Mouse (Mus musculus): ENCODE measurements at regions not wholly inside any gene's neighbourhood (a gene's known extent, or its start where the extent isn't known, plus 50 kb on each side); places are given as distances from the start of the nearest gene placed in this dataset.

DNA sequence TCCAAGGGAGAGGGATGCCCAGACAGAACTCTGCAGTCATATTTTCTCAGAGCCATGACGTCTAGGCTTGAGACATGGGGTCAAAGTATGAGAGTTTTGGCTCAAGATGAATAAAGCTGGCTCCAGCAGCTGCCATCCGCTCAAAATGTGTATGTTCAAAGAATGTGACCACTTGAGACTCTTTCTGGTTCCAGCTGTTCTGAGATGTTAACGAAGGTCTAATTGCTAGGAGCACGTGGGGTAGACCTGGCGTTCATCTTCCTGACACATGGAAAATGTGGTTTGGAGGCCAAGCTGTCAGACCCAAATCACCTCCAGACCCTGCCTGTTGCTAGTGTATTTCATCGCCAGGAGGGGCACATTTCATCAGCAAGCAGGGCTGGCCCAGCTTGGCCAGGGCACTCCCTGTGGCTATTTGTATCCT, 58.9 kb upstream of the Ankrd1 start:
- no peak for DNase-seq (ENCODE audit: low read depth, low spot score)

- no peak for DNase-seq (ENCODE audit: low read depth, low spot score)
Measured at GRCm38 (mm10) chr19:36180329-36180728, 60.4 kb upstream of the Ankrd1 start.

DNA sequence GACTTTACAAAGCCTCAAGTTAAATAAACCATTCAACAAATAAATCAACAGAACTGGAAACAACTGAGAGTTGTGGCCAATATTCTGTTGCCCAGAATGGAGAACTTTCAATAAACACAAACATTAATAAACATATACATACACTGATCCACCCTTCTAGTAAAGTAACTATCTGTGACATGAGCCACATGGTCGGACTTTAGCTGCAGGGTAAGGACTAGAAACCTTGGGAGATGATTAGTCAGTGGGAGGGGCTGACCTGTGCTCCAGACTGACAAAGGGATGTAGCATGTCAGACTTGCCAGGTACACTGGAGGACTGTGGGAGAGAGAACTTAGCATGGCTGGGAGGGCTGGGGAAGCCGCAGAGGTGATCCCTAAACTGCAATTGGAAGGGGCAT, 61.6 kb upstream of the Ankrd1 start:
- no peak for DNase-seq (ENCODE audit: low read depth, low spot score)

DNA sequence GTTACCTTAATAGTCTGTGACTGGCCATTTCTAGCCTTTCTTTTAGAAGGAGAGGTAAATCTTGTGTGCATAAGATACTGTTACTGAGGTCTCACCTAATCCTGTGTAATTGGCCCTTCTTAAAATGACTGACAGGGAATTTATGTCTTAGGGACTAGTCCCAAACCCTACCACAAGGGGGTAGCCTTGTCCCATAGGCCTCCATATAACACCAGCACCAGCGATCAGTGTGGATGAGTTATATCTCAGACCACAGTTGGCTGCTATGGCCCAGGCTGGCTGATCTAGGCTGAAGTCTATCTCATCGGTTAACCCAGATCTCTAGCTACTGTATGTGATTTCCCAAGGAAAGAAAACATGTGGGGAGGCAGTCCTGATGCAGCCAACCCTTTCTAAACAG, 63.2 kb upstream of the Ankrd1 start:
- peak; percentile 80 for DNase-seq (ENCODE audit: low read depth, low spot score)

DNA sequence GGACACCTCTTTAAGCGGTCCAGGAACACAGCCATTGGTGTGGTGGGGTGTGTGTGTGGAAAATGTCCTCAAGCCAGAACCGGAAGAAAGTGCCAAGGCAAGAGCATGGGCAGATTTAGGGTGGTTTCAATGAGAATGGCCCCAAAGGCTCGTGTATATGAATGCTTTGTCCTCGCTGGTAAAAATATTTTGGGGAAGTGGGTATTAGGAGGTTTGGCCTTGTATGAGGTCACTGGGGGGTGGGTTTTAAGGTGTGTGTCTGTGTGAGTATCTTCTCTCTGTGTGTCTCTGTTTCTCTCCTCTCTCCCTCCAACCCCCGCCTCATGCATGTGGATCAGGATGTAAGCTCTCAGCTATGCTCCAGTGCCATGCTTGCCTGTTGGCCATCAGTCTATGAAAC, 69.8 kb upstream of the Ankrd1 start:
- no peak for DNase-seq (ENCODE audit: low read depth, low spot score)

- no peak for DNase-seq (ENCODE audit: low read depth, low spot score)
Measured at GRCm38 (mm10) chr19:36191641-36192040, 71.7 kb upstream of the Ankrd1 start.

DNA sequence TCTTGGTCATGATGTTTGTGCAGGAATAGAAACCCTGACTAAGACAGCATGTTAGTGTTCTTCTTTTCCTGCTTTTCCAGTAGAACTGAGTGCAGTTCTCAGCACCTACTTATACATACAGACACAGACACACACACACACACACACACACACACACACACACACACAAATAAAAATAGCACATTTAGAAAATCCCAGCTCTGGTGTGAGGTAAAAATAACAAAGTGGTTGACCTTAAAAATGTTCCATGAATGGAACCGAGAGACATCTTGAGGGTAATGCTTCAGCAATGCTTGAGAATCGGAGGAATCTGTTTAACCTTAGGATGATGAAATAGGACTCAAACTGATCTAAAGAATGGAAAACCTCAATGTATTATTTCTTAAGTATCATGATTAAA, 84.4 kb upstream of the Ankrd1 start:
- DNase-seq (ENCODE audit: low read depth, low spot score) = no peak

GRCm38 (mm10) chr19:36204965-36205718, 85.2 kb upstream of the Ankrd1 start:
- DNase-seq (ENCODE audit: low read depth, low spot score) = no peak

DNA sequence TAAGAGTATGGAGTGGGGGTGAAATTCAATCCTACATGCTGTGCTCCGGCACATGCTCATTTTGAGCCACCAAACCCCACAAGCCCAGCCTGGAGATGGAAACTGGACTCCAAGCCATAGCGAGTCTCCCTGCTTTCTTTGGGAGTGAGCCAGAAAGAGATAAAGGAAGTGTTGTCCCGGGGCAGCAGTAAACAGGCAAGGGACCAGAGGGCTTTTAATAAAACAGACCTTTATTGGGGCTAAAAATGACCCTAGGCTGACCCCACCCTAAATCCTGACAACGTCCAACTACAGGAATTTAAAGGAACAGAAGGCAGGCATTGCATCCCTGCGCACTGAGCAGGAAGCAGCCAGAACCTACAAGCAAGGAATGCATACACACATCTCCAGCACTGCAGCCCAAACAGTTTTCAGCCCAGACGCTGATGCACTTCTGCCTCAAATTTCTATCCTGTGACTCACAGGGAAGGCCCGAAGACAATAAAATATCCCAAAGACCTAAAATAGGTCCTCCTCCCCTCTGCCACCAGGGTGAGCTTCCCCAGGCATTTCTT, 87.9 kb upstream of the Ankrd1 start:
- no peak for DNase-seq (ENCODE audit: low read depth, low spot score)

DNA sequence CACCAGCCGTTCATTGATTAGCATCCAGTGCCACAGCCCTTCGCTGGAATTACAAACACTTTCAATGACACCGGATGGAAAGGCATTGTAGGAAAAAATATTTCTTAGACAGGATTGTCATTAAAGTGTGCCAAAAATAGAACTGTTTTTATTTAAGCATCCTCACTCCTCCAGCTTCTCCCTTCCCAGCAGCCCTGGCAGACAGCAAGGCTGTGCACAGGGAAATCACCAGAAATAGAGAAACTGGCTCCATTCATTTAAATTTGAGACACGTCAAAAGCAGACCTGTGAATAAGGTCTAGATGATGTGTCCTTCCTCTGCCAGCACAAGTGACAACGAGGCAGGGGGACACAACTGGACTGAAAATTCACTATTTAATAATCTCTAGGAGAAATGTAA, 88.5 kb upstream of the Ankrd1 start:
- DNase-seq (ENCODE audit: low read depth, low spot score) = no peak

GRCm38 (mm10) chr19:36213461-36213860, 93.6 kb upstream of the Ankrd1 start:
- DNase-seq (ENCODE audit: low read depth, low spot score) = no peak

GRCm38 (mm10) chr19:36214188-36214968, 94.5 kb upstream of the Ankrd1 start:
- no peak for DNase-seq (ENCODE audit: low read depth, low spot score)

DNA sequence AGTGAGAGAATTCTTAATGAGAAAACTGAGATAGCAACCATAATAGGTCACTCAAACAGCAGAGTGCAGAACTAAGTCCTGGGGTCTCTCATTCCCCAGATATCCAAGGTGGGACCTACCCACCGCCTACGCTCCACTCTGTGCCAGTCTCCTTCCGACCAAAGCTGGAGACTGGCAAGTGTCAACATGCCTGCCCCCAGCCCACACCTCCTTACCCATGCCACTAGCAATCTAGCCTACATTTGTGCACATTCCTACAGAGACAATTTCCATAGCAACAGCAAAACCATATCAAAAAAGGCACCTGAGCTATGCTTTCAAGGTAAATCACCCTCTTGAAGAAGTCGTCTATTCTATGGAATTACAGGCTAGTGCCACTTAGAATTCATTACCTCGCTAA, 97.3 kb upstream of the Ankrd1 start:
- DNase-seq (ENCODE audit: low read depth, low spot score) = no peak

DNA sequence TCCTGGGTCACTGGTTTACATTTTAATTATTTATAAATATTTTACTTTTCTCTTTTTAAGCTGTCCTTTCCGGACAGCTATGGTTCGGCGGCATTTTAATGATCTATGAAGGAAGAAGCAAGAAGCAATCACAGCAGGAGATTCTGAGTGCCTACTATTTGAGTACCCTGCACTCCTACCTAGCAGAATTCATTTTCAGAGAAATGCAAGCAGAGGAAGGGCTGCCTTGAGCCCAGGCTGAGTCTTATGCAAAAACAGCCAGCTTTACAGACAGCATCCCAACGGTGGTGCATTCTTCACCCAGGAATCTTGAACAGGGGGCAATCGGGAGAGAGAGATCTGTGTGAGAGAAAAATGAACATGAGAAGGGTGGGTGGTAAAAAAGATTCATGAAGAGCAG, 97.7 kb upstream of the Ankrd1 start:
- no peak for DNase-seq (ENCODE audit: low read depth, low spot score)

DNA sequence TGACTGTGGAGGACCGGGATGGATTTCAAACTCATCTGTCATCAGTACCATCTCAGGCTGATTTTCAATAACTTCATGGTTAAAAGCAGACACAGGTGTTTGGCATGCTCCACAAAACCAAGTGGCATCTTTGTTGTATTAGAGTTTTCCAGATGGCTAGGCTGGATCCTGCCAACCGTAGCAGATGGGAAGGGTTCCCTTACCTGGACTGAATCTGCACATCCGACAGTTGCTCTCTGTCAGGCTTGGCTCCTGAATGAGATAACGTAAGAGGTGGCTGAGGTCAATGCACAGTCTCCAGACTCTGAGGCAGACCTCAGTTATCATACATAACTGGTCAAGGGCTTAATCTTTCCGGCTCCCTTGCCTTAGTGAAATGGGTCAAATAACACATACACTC, 99.0 kb upstream of the Ankrd1 start:
- DNase-seq (ENCODE audit: low read depth, low spot score) = no peak

- DNase-seq (ENCODE audit: low read depth, low spot score) = no peak
Measured at GRCm38 (mm10) chr19:36221104-36221503, 101.2 kb upstream of the Ankrd1 start.

- DNase-seq (ENCODE audit: low read depth, low spot score) = no peak
Measured at GRCm38 (mm10) chr19:36221596-36221995, 101.7 kb upstream of the Ankrd1 start.

DNA sequence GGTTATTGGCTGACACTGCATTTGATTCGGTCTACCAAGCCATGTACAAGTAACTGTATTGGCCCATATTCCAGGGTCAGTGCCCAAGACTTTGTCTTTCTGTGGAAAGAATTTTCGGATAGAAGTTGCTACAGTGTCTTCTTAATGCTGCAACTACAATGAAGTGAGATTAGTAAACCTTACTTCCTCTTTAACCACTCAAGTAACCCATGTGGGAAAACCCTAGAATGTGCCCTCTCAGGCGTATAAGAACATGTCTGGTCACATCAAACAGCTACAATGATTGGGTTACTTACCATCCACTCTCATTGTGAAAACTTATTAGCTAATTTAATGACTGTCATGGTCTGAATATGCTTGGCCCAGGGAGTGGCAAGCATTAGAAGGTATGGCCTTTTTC, 102.3 kb upstream of the Ankrd1 start:
- DNase-seq (ENCODE audit: low read depth, low spot score) = no peak

DNA sequence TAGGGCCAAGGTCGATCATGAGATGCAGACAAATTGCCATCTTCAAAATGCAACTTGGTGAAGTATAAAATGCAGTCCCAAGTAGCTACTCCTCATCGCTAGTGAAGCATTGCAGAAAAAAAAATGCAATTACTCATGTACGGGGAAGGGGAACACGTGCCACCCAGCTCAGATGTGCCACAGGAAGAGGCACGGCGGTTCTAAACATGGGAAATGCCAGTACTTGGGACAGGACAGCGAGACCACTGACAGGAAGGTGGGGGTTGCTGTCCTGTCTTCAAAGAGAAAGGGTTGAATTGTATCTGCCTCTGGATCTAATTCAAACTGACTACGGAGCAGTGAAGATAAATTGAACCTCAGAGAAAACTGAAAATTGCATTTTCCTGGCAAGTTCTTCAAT, 104.6 kb upstream of the Ankrd1 start:
- DNase-seq (ENCODE audit: low read depth, low spot score) = no peak

DNA sequence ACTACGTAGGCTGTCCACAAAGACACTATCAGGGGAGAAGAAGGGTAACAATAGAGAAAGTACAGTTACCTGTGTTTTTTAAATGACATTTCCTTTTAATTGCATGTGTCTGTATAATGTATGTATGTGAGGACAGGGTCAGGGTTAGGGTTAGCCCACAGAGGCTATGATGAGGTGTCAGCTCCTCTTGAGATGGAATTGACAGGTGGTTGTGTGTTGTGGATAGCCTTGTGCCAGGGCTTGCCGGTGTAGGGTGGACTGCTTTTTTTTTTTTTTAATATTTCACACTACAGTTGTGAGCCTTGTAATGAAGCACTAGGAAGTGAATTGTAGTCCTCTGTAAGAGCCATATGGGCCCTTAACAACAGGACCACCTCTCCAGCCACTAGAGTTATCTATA, 105.7 kb upstream of the Ankrd1 start:
- no peak for DNase-seq (ENCODE audit: low read depth, low spot score)

GRCm38 (mm10) chr19:36227418-36228160, 107.7 kb upstream of the Ankrd1 start:
- peak; percentile 19 for DNase-seq (ENCODE audit: low read depth, low spot score)

GRCm38 (mm10) chr19:36229315-36229714, 109.4 kb upstream of the Ankrd1 start:
- DNase-seq (ENCODE audit: low read depth, low spot score) = no peak

Data from ES-CJ7 (cell line).